Mouse (Mus musculus): ENCODE measurements around the gene Taf1d. TPM values are rescaled to one million over a fixed set of nuclear protein-coding genes. Genes with fewer than 3 reads are reported as not detected.

Gene Taf1d
- polyA plus RNA-seq, 1 experiment, result 26.6 TPM

- Histone ChIP-seq H3K79me2 (ENCODE audit: control insufficient read depth, insufficient read depth) (peaks cover 22% of the 10 kb centered on the region), H3K36me3 (ENCODE audit: control insufficient read depth, insufficient read depth) (peaks cover 10% of the 10 kb centered on the region)
- no peak for TF ChIP-seq REST (IDR thresholded peaks at IDR 0.05; ENCODE audit: insufficient read depth, insufficient read length)
- no peak for TF ChIP-seq POLR2A (IDR thresholded peaks at IDR 0.05; ENCODE audit: insufficient read length, low read depth)
- TF ChIP-seq TCF3 (IDR thresholded peaks at IDR 0.05; ENCODE audit: insufficient read length, low read depth), result no peak
- TF ChIP-seq CEBPB (IDR thresholded peaks at IDR 0.05; ENCODE audit: insufficient read depth, poor library complexity, severe bottlenecking), result no peak
- TF ChIP-seq MYOG (IDR thresholded peaks at IDR 0.05; ENCODE audit: control insufficient read depth in 1 of 3, insufficient read depth in 1 of 3, insufficient read length in 2 of 3, low read depth in 2 of 3), result no peak
- no peak for TF ChIP-seq POLR2AphosphoS2 (IDR thresholded peaks at IDR 0.05; ENCODE audit: insufficient read length, low read depth)
- no peak for TF ChIP-seq USF1 (IDR thresholded peaks at IDR 0.05; ENCODE audit: low read depth)
- TF ChIP-seq E2F4 (IDR thresholded peaks at IDR 0.05; ENCODE audit: insufficient read depth), result no peak
- TF ChIP-seq TCF12 (IDR thresholded peaks at IDR 0.05; ENCODE audit: insufficient read depth, poor library complexity, severe bottlenecking), result no peak
- TF ChIP-seq MAX (IDR thresholded peaks at IDR 0.05; ENCODE audit: low read depth), result no peak
- no peak for TF ChIP-seq SRF (IDR thresholded peaks at IDR 0.05; ENCODE audit: control insufficient read depth, insufficient read length, low read depth)
- TF ChIP-seq MYOD1 (IDR thresholded peaks at IDR 0.05; ENCODE audit: control insufficient read depth in 1 of 3, insufficient read length in 2 of 3, low read depth in 2 of 3), result no peak
These were observed 51.0 kb downstream of the Taf1d start for GRCm38 (mm10) chr9:15356916-15357483.

GRCm38 (mm10) chr9:15357484-15358275 is 51.7 kb downstream of the Taf1d start, which contains the start of gene Cep295:
Cep295 (minus strand) TSS chr9:15357788.
- peak within 1 kb of the TSS; percentile 69 for H3K4me2 ChIP-seq (ENCODE audit: low read depth)
- peak within 1 kb of the TSS; percentile 49 for H3ac ChIP-seq (ENCODE audit: control insufficient read depth, insufficient read length)
- H3K4me3 ChIP-seq, result peak within 1 kb of the TSS; percentile 47
- peaks cover 22% of the 10 kb centered on the region for H3K79me2 ChIP-seq (ENCODE audit: control insufficient read depth, insufficient read depth)
- peaks cover 3% of the 10 kb centered on the region for H3K36me3 ChIP-seq (ENCODE audit: control insufficient read depth, insufficient read depth)
- peak; percentile 95 for TF ChIP-seq E2F4 (IDR thresholded peaks at IDR 0.05; ENCODE audit: insufficient read depth)
- peak; percentile 95 for TF ChIP-seq CEBPB (IDR thresholded peaks at IDR 0.05; ENCODE audit: insufficient read depth, poor library complexity, severe bottlenecking)
- TF ChIP-seq MYOG (IDR thresholded peaks at IDR 0.05; ENCODE audit: control insufficient read depth in 1 of 3, insufficient read depth in 1 of 3, insufficient read length in 2 of 3, low read depth in 2 of 3), result peak in 2 of 3 experiments; percentile 31 to 41
- TF ChIP-seq MAX (IDR thresholded peaks at IDR 0.05; ENCODE audit: low read depth), result no peak
- TF ChIP-seq SRF (IDR thresholded peaks at IDR 0.05; ENCODE audit: control insufficient read depth, insufficient read length, low read depth), result peak; percentile 78
- peak; percentile 18 for TF ChIP-seq REST (IDR thresholded peaks at IDR 0.05; ENCODE audit: insufficient read depth, insufficient read length)
- TF ChIP-seq USF1 (IDR thresholded peaks at IDR 0.05; ENCODE audit: low read depth), result no peak
- TF ChIP-seq TCF3 (IDR thresholded peaks at IDR 0.05; ENCODE audit: insufficient read length, low read depth), result no peak
- TF ChIP-seq POLR2A (IDR thresholded peaks at IDR 0.05; ENCODE audit: insufficient read length, low read depth), result peak; percentile 99
- peak; percentile 99 for TF ChIP-seq POLR2AphosphoS2 (IDR thresholded peaks at IDR 0.05; ENCODE audit: insufficient read length, low read depth)
- no peak for TF ChIP-seq TCF12 (IDR thresholded peaks at IDR 0.05; ENCODE audit: insufficient read depth, poor library complexity, severe bottlenecking)
- peak in 2 of 3 experiments; percentile 12 to 41 for TF ChIP-seq MYOD1 (IDR thresholded peaks at IDR 0.05; ENCODE audit: control insufficient read depth in 1 of 3, insufficient read length in 2 of 3, low read depth in 2 of 3)
- H3K27me3 ChIP-seq (ENCODE audit: control insufficient read depth, insufficient read depth, insufficient read length), result no peaks in the 10 kb centered on the region

More at GRCm38 (mm10) chr9:15356916-15357483, 51.0 kb downstream of the Taf1d start:
- peak overlapping the region; percentile 49 for H3ac ChIP-seq (ENCODE audit: control insufficient read depth, insufficient read length)
- peak overlapping the region; percentile 69 for H3K4me2 ChIP-seq (ENCODE audit: low read depth)
- H3K4me3 ChIP-seq, result peak overlapping the region; percentile 47
- H3K27me3 ChIP-seq (ENCODE audit: control insufficient read depth, insufficient read depth, insufficient read length), result no peaks in the 10 kb centered on the region

- TF ChIP-seq SRF (IDR thresholded peaks at IDR 0.05; ENCODE audit: control insufficient read depth, insufficient read length, low read depth), result no peak
- no peak for TF ChIP-seq TCF3 (IDR thresholded peaks at IDR 0.05; ENCODE audit: insufficient read length, low read depth)
- no peak for TF ChIP-seq MAX (IDR thresholded peaks at IDR 0.05; ENCODE audit: low read depth)
- no peak for TF ChIP-seq CEBPB (IDR thresholded peaks at IDR 0.05; ENCODE audit: insufficient read depth, poor library complexity, severe bottlenecking)
- no peak for TF ChIP-seq E2F4 (IDR thresholded peaks at IDR 0.05; ENCODE audit: insufficient read depth)
- no peak for TF ChIP-seq MYOG (IDR thresholded peaks at IDR 0.05; ENCODE audit: control insufficient read depth in 1 of 3, insufficient read depth in 1 of 3, insufficient read length in 2 of 3, low read depth in 2 of 3)
- TF ChIP-seq POLR2AphosphoS2 (IDR thresholded peaks at IDR 0.05; ENCODE audit: insufficient read length, low read depth), result no peak
- no peak for TF ChIP-seq TCF12 (IDR thresholded peaks at IDR 0.05; ENCODE audit: insufficient read depth, poor library complexity, severe bottlenecking)
- TF ChIP-seq REST (IDR thresholded peaks at IDR 0.05; ENCODE audit: insufficient read depth, insufficient read length), result no peak
- no peak for TF ChIP-seq MYOD1 (IDR thresholded peaks at IDR 0.05; ENCODE audit: control insufficient read depth in 1 of 3, insufficient read length in 2 of 3, low read depth in 2 of 3)
- TF ChIP-seq USF1 (IDR thresholded peaks at IDR 0.05; ENCODE audit: low read depth), result no peak
- TF ChIP-seq POLR2A (IDR thresholded peaks at IDR 0.05; ENCODE audit: insufficient read length, low read depth), result no peak
- Histone ChIP-seq H3ac (ENCODE audit: control insufficient read depth, insufficient read length) (no peak overlapping the region), H3K27me3 (ENCODE audit: control insufficient read depth, insufficient read depth, insufficient read length) (no peaks in the 10 kb centered on the region)
These were observed 58.8 kb downstream of the Taf1d start for GRCm38 (mm10) chr9:15364843-15365242.

DNA sequence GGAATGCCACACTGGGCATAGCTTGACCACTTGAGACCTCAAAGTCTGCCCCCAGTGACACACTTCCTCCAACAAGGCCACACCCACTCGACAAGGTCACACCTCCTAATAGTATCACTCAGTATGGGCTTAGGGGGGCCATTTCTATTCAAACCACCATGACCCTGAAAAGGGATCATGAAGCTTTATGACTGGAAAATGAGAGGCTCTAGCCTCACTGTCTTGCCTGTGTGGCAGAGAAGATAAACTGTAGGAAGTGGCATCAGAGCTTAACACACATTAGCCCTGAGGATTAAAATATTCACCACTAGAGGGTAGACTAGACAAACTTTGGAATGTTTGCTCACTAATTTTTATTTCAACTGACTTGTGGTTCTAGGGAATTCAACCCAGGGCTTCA is 59.8 kb downstream of the Taf1d start:
- TF ChIP-seq MAX (IDR thresholded peaks at IDR 0.05; ENCODE audit: low read depth), result no peak
- TF ChIP-seq TCF12 (IDR thresholded peaks at IDR 0.05; ENCODE audit: insufficient read depth, poor library complexity, severe bottlenecking), result no peak
- no peak for TF ChIP-seq USF1 (IDR thresholded peaks at IDR 0.05; ENCODE audit: low read depth)
- TF ChIP-seq REST (IDR thresholded peaks at IDR 0.05; ENCODE audit: insufficient read depth, insufficient read length), result no peak
- TF ChIP-seq POLR2A (IDR thresholded peaks at IDR 0.05; ENCODE audit: insufficient read length, low read depth), result no peak
- no peak for TF ChIP-seq E2F4 (IDR thresholded peaks at IDR 0.05; ENCODE audit: insufficient read depth)
- Histone ChIP-seq H3ac (ENCODE audit: control insufficient read depth, insufficient read length) (no peak overlapping the region), H3K27me3 (ENCODE audit: control insufficient read depth, insufficient read depth, insufficient read length) (no peaks in the 10 kb centered on the region), H3K4me3 (no peak overlapping the region), H3K79me2 (ENCODE audit: control insufficient read depth, insufficient read depth) (no peaks in the 10 kb centered on the region), H3K4me2 (ENCODE audit: low read depth) (no peak overlapping the region), H3K36me3 (ENCODE audit: control insufficient read depth, insufficient read depth) (no peaks in the 10 kb centered on the region)

More at GRCm38 (mm10) chr9:15364843-15365242, 58.8 kb downstream of the Taf1d start:
- Histone ChIP-seq H3K79me2 (ENCODE audit: control insufficient read depth, insufficient read depth) (no peaks in the 10 kb centered on the region), H3K36me3 (ENCODE audit: control insufficient read depth, insufficient read depth) (no peaks in the 10 kb centered on the region), H3K4me2 (ENCODE audit: low read depth) (no peak overlapping the region), H3K4me3 (no peak overlapping the region)

All from myocyte (in vitro differentiated cells).